Mouse (Mus musculus) neural tube, embryonic 10.5 days (tissue): ENCODE results near the gene Padi1.

Source experiments
- DNase-seq: peaks from one replicate; pipeline ENCODE4 v3.0.0-alpha.2; 2017; ENCODE audit warnings: low spot score; ENCODE audit errors: extremely low spot score

The Padi1 gene

GRCm38 (mm10) chr4:140862036-140862650, 16.6 kb upstream of the Padi1 start:
- no peak for DNase-seq

- no peak for DNase-seq
Observed at GRCm38 (mm10) chr4:140860767-140861147, 15.2 kb upstream of the Padi1 start.

- no peak for DNase-seq
Observed at GRCm38 (mm10) chr4:140860125-140860766, 14.7 kb upstream of the Padi1 start.

GRCm38 (mm10) chr4:140859291-140859690, 13.7 kb upstream of the Padi1 start:
- DNase-seq = no peak

DNA sequence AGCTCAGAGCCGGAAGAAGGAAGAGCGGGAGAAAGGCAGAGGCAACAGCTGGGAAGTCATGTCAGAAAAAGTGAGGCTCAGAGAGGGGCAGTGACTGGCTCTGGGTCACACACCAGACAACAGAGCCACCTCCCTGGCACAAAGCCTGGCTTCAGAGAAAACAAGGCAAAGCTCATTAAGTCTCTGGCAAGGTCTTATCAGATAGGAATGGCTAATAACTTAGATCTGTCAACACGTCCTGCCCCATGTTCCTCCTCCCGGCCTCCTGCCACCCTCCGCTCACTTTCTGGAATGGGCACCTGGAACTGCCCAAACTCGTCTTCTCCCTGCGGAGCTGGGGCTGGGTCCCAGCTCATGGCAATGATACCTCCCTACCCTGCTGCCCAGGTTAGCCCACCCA, 12.2 kb upstream of the Padi1 start:
- no peak for DNase-seq

GRCm38 (mm10) chr4:140857041-140857440, 11.5 kb upstream of the Padi1 start:
- DNase-seq = no peak

- no peak for DNase-seq
Observed at GRCm38 (mm10) chr4:140855151-140855550, 9.6 kb upstream of the Padi1 start.

DNA sequence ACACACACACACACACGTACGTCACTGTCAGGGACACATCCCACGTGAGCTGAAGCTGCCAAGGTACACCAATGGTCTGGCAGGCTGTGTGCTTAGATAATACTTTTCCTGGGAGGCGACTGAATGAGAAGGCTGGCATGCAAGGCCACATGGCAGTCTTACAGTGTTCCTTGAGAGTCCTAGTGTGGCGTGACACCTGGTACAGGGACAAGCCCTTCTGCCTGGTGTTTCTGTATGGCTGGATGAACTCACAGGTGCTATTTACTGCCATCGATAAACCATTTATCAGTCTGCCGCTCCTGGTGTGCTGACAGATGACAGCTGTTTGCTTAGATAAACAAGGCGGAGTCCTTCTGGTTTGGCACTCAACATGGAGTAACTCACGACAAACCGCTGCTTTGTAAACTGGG, 8.9 kb upstream of the Padi1 start:
- DNase-seq = no peak

DNA sequence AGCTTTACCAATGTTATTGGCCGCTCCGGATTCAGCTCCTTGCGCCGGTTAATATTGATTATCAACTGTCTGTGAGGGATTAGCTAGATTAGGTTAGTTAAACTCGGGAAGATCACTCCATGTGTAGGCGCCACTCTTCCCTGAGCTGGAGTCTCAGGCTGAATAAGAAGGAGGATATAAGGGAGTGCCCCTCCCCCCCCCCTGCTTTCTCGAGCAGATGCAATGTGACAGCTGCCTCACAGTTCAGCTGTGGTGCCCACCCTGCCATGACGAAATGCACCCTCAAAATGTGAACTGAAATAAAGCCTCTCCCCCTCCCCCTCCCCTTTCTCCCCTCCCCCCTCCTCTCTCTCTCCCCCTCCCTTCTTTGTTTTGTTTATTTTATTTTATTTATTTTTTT, 8.0 kb upstream of the Padi1 start:
- DNase-seq = no peak

DNA sequence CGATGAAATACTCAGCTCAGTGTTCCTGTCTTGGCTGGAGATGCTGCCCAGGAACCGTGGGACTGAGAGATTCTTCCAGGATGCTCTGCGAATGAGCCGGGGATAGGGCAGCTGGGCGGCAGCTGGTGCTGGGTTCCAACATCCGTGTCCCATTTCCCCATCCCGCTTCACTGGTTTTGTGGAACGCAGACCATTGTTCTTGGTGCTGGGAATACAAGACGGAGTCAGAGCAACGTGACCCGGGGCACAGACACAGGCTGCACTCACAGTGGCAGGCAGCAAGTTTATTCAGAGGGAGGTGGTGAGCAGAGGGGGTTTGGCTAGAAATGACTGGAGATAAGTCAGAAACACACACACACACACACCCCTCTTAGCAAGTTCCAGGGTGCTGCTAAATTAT, 3.7 kb upstream of the Padi1 start:
- DNase-seq = no peak

DNA sequence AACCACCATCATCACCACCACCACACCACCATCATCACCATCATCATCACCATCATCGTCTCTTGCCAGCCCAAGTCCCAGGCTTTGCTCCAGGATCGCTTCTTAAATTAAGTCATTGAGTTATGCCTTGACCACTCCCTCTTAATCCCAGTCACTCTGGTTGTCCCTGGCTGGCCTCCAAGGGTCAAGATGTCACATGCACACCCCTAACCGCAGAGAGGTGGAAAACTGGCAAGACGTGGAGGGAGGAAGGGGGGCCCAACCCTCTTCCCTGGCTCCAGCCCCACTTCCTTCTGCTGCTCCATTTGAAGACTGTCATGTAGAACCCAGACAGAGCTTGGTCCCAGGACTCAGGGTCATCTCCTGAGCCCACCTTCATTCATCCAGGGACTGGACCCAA, 587 bp downstream of the Padi1 start:
- no peak for DNase-seq

GRCm38 (mm10) chr4:140843670-140844280, 1.8 kb downstream of the Padi1 start:
- DNase-seq = no peak

DNA sequence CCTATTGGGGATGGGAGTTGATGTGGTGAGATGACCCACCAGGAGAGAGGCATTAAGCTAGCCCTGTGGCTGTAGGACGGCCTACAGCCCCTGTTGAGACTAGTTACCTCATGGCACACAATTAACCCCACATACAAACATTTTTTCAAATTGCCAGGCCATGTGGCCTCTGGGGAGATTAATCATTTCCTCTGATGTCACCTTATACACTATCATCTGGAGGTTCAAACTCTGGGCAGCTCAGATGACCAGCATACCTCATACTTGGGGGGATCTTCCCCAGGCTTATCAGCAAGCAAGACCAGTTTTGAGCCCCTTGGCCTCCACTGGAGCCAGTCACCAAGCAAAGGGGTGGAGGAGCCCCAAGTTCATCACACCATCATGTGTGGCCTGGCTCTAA, 2.7 kb downstream of the Padi1 start:
- DNase-seq = no peak

DNA sequence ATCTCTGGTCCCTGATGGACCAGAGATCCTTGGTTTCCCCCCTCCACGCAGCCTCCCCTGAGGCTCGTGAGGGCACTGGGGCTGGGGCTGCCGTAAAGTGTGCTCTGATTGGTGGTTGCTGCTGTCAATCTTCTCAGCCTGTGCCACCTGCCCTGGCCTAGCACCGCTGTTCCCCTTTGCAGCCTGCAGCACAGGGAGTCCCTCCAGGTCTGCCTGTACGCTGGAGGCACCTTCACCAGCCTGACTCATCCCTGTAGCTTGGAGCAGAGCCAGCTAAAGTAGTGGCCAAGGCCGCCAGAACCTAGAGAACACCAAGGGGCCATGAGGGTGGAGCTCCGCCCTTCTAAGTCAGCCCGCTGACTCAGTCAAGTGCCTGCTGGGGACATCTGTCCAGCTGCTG, 7.7 kb downstream of the Padi1 start:
- DNase-seq = no peak

DNA sequence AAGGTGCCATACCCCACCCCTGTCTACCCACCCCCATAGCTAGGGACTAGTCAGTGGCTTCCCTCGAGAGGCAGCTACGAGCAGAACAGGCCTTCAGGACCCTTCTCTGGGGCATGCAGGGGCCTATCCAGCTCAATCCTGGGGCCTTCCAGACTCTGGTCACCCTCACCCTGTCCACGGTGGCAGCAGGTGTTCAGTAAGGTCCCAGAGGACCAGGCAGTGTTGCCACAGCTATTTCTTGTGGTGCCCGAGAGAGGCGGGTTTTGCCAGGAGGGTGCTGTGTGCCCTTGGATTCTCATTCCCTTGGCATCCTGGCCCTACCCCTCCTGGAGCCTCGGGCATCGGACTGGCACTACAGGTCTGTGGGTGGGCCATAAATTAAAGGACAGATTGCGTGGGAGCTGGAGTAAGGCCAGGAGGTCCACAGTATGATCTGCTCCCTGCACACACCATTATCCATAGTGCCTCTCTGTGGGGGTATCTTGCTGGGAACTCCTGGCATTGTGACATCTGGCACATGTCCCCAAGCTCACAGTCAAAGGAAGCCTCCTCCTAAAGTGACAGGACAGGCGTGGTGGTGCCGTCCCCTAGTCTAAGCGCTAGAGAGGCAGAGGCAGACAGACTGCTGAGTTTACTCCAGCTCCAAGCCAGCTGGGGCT, 9.2 kb downstream of the Padi1 start:
- DNase-seq = no peak

GRCm38 (mm10) chr4:140835682-140836081, 9.9 kb downstream of the Padi1 start:
- peak; percentile 62 for DNase-seq

DNA sequence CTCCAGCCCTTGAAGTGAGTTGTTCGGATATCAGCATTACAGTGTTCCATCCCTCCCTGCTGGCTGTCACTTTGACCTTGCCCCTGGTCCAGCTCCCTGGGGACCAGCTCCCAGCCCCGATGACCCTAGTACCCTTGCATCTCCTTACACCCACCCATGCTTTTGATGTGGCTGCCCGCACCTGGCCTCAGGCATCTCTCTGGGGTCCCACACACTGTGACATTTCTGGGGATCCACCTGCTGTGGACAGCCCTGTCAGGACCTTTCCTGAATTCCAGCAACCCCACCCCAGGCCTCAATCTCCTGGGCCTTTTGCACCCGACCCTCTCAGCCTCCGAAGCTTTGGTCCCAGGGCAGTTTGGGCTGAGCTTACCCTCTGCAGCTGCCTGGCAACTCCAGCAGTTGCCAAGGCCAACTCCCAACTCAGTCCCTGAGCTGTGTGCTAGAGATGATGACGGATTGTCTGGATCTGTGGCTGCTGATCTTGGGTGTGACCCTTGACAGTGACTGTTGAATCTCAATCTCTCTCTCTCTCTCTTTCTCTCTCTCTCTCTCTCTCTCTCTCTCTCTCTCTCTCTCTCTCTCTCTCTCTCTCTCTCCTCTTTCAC, 11.1 kb downstream of the Padi1 start:
- no peak for DNase-seq

GRCm38 (mm10) chr4:140832821-140833220, 12.8 kb downstream of the Padi1 start:
- no peak for DNase-seq

GRCm38 (mm10) chr4:140831808-140832207, 13.8 kb downstream of the Padi1 start:
- DNase-seq = no peak

GRCm38 (mm10) chr4:140827237-140827636, 18.3 kb downstream of the Padi1 start:
- no peak for DNase-seq

DNA sequence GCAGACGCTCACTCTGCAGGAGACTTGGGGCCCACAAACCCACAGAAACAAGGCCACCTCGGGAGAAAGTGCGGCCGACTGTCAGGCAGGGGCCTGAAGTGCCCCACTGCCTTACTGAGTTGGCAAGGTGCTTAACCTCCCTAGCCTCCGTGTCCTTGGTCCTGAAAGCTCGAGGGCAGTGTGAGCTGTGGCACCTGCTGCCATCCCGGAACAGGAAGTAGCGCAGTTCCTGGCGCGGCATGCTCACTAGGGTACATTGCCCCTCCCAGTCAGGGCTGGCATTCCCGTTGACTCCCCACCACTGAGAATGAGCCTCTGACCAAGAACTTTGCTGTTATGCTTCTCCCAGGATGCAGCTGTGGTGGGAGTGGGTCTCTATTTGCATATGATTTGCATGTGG, 19.6 kb downstream of the Padi1 start:
- DNase-seq = no peak

DNA sequence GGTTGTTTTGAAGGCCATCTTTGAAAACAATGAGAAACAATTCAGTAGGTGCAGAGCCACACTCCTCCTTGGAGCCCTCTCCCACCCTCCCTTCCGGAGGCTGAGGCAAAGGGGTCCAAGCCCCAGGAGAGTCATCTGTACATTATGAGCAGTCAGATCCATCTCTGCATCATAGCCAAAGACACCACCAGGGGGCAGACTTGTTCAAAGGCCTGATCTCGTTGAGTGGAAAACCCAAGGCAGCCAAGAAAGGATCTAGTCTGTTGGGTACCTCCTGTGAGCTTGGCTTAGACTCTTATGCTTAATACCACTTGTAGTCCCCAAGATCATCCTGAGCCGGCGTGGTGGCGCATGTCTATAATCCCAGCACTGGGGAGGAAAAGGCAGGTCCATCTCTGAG, 23.6 kb downstream of the Padi1 start:
- no peak for DNase-seq
